Mouse (Mus musculus) heart, postnatal 10 days (tissue): ENCODE data around the gene Hcrtr2. TPM values are rescaled to one million over a fixed set of nuclear protein-coding genes. Genes with fewer than 3 reads are reported as not detected.

Experiments used
- DNase-seq, 2 experiments: peaks; one replicate each; pipeline ENCODE4 v3.0.0; 2021
- intact Hi-C: fragments of 180-260 bp; cut with DNase I; formaldehyde crosslinking; loops from one replicate; pipeline ENCODE4 v1.15.1; 2025
- total RNA-seq, 2 experiments: library from RNA; stranded (reverse); gene quantifications; 2 replicates each; pipeline ENCODE4 v1.2.3; 2021

Gene Hcrtr2
- total RNA-seq, 2 experiments from 2014 or later, result not detected

DNA sequence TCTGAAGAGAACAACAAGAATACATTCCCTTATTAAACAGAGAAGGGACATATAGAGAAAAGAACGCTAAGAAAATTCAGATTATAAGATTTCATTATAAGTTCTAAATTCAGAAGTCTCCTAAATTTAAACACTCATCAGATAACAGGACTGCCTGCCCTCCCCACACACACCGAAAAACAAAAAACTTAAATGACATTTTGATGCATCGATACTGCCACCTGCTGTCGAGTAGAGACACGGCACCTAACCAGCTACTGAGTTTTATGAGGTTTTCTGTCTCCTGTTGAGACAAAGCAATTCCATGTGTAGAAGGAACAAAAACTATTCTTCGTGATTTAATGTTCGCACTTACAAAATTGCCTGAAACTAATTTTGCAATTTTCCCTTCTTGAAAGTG is 87.0 kb downstream of the Hcrtr2 start:
- intact Hi-C loops, result loop anchor here (1.0 to 5.0 kb wide), 3 partner anchors 114 to 519 kb away; no protein-coding TSS in a partner anchor
- peak; percentile 70 to 76 for DNase-seq

- DNase-seq, result peak; percentile 15 to 34
- intact Hi-C loops, result loop anchor here (1.0 to 5.0 kb wide), 3 partner anchors 113 to 519 kb away; no protein-coding TSS in a partner anchor
Measured at GRCm38 (mm10) chr9:76235945-76236503, 87.6 kb downstream of the Hcrtr2 start.

DNA sequence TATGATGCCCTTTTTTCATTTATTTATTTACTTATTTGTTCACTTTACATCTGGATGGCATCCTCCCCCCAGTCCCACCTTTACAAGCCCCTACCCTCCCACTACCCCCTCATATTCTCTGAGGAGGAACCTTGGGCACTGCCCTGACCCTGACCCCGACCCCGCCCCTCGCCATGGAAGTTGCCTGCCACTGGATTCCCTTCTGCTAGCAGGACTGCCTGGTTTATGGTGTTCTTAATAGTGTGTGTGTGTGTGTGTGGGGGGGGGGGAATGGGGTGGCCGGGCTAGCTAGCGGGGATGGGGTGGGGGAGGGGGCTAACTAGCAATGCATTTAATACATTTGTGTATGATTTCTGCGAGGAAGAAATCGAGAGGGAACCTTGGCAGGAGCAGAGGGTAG is 88.8 kb downstream of the Hcrtr2 start:
- DNase-seq, result no peak
- intact Hi-C loops, result loop anchor here (5.0 kb wide), 1 partner anchor 518 kb away; no protein-coding TSS in a partner anchor

- intact Hi-C loops, result no loop called here
- no peak for DNase-seq
Measured at GRCm38 (mm10) chr9:76230400-76230799, 93.3 kb downstream of the Hcrtr2 start.

DNA sequence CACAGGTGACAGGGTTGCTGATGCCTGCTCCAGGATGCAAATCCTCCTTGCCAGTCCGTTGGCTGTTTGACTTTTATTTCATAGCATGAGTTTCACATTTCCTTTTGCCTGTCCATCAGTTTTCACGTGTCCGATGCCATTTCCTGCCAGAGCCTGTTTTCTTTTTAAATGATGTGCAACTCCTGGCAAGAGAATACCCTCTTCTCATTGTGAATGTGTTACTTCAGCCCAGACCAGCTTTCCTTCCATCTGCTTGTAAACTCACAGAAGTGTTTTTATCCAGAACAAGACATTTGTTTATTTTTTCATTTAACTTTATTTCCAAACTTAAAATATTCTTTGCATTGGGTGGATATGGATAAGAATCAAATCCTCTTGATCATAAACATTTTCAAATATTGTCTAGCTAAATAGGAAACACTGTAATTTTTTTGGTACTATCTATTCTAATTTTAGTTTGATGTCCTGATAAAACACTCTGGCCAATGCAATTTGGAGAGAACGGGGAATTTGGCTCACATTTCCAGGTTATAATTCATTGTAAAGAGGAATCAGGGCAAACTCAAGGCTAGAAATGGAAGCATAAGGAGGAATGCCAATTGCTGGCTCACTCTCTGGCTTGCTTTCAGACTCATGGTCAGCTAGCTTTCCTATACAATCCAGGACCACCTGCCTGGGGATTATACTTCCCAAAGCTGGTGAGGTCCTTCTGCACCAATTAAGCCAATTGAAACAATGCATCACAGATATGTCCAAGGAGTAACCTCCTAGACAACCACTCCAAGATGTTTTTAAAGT is 106.3 kb downstream of the Hcrtr2 start:
- no peak for DNase-seq
- intact Hi-C loops, result no loop called here

DNA sequence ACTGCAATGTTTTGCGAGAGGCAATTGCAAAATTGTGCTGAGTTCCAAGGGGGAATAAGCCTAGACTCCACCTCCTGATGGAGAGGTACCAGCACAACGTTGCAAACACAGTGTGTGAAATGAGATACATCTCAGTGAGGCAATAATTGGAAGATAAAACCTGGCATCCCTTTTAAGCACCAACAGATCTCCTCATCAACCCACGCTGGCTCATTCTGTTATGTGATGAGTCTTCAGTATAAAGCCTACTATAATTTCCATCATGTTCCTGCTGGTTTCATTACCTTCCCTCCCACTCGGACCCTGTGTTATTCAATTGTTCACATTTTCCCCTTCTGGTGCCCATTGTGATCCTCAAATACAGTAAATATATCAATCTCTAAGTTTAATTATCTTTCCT is 109.0 kb downstream of the Hcrtr2 start:
- no peak for DNase-seq
- intact Hi-C loops, result no loop called here

- intact Hi-C loops, result no loop called here
- DNase-seq, result no peak
Measured at GRCm38 (mm10) chr9:76213557-76213956, 110.1 kb downstream of the Hcrtr2 start, which contains the start of gene Gfral. TSS of gene Gfral (minus strand) at chr9:76213657.

DNA sequence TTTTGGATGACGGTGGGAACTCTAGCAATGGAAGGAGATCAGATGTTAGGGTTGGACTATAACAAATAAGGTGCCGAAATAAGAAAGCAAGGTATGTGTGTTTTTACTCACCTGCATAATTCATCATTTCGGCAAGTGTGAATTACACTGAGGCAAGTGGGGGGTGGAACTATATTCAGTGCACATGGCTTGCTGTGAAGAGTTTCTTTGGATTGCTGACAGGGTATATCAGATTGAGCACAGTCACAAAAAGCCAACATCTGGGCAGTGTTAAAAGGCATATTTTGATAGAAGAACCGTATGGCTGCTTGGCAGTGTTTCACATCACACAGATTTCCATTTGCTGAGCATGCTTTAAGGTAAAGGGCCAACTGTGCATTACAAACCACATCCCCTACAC is 126.7 kb downstream of the Hcrtr2 start:
- no peak for DNase-seq
- intact Hi-C loops, result no loop called here

- intact Hi-C loops, result no loop called here
- DNase-seq, result no peak
Measured at GRCm38 (mm10) chr9:76179221-76179620, 144.4 kb downstream of the Hcrtr2 start.

Other genes starting within 250 kb of the Hcrtr2 start
- not detected for gene Gfral, start 110.2 kb downstream of the Hcrtr2 start, total RNA-seq
- gene Fam83b, start 243.3 kb upstream of the Hcrtr2 start, total RNA-seq, result under 1 TPM; 0.10 to 0.30 TPM